Mouse (Mus musculus): ENCODE data around the gene Olfr222.
A peak's percentile ranks its signal among the peaks of the same experiment; 100 is the strongest.
"Not testable (repeated sequence)": the region's sequence is repeated elsewhere in the genome, so short reads cannot be mapped to it uniquely, and the experiment has no call there.

Olfr222 gene

GRCm38 (mm10) chr11:59576135-59576534 is at the start of gene Olfr222:
Gene Olfr222 (minus strand): TSS chr11:59576235.
- not testable (repeated sequence) for DNase-seq

- peak; percentile 76 for DNase-seq
Observed at GRCm38 (mm10) chr11:59624017-59624630, 48.1 kb upstream of the Olfr222 start.

GRCm38 (mm10) chr11:59622214-59622613 is 46.2 kb upstream of the Olfr222 start:
- no peak for DNase-seq

GRCm38 (mm10) chr11:59616986-59617385 is 41.0 kb upstream of the Olfr222 start:
- DNase-seq: not testable (repeated sequence)

GRCm38 (mm10) chr11:59614120-59614519 is 38.1 kb upstream of the Olfr222 start:
- DNase-seq: no peak

- DNase-seq: no peak
Observed at GRCm38 (mm10) chr11:59611646-59612045, 35.6 kb upstream of the Olfr222 start.

GRCm38 (mm10) chr11:59602287-59602686 is 26.3 kb upstream of the Olfr222 start:
- no peak for DNase-seq

- no peak for DNase-seq
Observed at GRCm38 (mm10) chr11:59600872-59601271, 24.8 kb upstream of the Olfr222 start.

- no peak for DNase-seq
Observed at GRCm38 (mm10) chr11:59599211-59599610, 23.2 kb upstream of the Olfr222 start.

- DNase-seq: no peak
Observed at GRCm38 (mm10) chr11:59596950-59597349, 20.9 kb upstream of the Olfr222 start.

- DNase-seq: no peak
Observed at GRCm38 (mm10) chr11:59596091-59596490, 20.1 kb upstream of the Olfr222 start.

GRCm38 (mm10) chr11:59593189-59593588 is 17.2 kb upstream of the Olfr222 start, which contains the start of gene Olfr223:
Gene Olfr223 (minus strand): TSS chr11:59593289.
- no peak for DNase-seq

GRCm38 (mm10) chr11:59589496-59589895 is 13.5 kb upstream of the Olfr222 start:
- DNase-seq: no peak

- DNase-seq: peak; percentile 5
Observed at GRCm38 (mm10) chr11:59584539-59584938, 8.5 kb upstream of the Olfr222 start.

- no peak for DNase-seq
Observed at GRCm38 (mm10) chr11:59575726-59576125, 309 bp downstream of the Olfr222 start.

- DNase-seq: peak; percentile 3
Observed at GRCm38 (mm10) chr11:59569306-59569705, 6.7 kb downstream of the Olfr222 start.

- DNase-seq: no peak
Observed at GRCm38 (mm10) chr11:59562837-59563236, 13.2 kb downstream of the Olfr222 start.

GRCm38 (mm10) chr11:59562336-59562735 is 13.7 kb downstream of the Olfr222 start:
- no peak for DNase-seq

- DNase-seq: no peak
Observed at GRCm38 (mm10) chr11:59560906-59561305, 15.1 kb downstream of the Olfr222 start.

GRCm38 (mm10) chr11:59554535-59554934 is 21.5 kb downstream of the Olfr222 start:
- DNase-seq: no peak

- DNase-seq: no peak
Observed at GRCm38 (mm10) chr11:59554127-59554526, 21.9 kb downstream of the Olfr222 start.

- DNase-seq: no peak
Observed at GRCm38 (mm10) chr11:59544005-59544404, 32.0 kb downstream of the Olfr222 start.

GRCm38 (mm10) chr11:59543376-59543775 is 32.7 kb downstream of the Olfr222 start:
- DNase-seq: no peak

GRCm38 (mm10) chr11:59542442-59542841 is 33.6 kb downstream of the Olfr222 start:
- DNase-seq: no peak

- DNase-seq: no peak
Observed at GRCm38 (mm10) chr11:59541324-59541723, 34.7 kb downstream of the Olfr222 start, which contains the start of gene Nlrp3. Gene Nlrp3 (plus strand): TSS chr11:59541568.
